Mouse (Mus musculus) retina, embryonic 14.5 days (tissue): Measurements from ENCODE around the gene Trem3.

Source experiments
- DNase-seq: peaks from one replicate; pipeline ENCODE4 v3.0.0-alpha.2; 2015; ENCODE audit warnings: low spot score

Trem3 gene

DNA sequence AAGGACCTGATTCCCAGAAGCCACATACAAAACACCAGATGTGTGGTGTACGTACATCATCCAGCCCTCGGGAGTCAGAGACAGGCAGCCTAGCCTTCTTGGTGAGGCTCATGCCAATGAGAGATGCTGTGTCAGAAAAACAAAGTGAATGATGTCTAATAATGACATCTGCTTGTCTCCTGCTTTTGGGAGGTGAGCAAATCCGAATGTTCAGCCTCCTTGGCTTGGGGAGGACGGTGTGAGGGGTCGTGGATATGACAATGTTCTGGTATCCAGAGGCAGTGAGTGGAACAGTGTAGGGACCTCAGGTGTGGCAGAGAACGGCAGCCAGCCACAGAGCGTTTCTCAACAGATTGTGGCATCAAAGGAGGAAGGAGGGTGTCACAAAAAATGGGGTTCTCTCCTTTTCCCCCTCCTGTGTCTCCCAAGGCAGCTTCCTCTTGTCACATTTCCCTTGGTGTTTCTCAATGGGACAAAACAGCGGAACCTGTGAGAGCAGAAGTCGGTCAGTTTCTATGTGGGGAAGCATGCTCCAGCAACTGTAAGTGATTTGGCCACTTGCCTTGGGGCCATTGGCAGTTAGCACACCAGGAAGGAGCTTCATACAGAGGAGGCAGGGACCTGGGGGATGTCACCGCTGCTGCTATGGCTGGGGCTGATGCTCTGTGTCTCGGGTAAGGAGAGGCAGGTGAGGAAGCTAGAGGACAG, at the start of gene Trem3:
Trem3 (plus strand) TSS at position 557 of the 708 bp plus-strand sequence.
- DNase-seq: no peak

DNA sequence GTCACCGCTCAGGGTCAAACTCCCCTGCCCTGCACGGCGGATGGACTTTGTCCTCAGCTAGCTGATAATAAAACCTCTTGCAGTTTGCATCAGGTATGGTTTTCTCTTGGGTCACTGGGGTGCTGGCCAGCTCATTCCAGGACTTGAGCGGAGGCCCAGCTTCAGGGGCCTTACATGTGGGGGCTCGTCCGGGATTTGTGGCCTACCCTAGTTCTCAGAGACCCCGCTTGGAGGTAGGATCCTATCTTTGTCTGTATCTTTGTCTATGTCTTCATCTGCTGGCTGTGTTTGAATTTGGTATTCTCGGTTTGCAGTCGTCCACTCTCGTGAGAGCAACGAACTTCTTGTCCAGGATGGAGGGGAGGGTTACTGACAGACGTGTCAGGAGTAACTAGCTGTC, 44.5 kb upstream of the Trem3 start:
- no peak for DNase-seq

DNA sequence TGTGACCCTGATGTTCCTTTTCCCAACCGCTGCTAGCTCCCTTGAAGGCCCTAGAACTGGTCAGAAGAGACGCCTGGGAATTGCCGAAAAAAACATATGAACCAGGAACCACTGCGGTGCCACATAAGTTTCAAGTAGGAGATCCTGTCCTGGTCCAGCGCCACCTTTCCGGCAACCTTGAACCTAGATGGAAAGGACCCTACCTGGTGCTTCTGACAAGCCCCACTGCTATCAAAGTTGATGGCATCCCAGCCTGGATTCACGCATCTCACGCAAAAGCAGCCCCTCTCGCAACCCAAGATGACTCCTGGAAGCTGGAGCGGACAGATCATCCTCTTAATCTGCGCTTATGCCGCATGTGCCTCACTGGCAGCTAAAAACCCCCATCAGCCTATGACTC, 35.0 kb upstream of the Trem3 start:
- DNase-seq: no peak

DNA sequence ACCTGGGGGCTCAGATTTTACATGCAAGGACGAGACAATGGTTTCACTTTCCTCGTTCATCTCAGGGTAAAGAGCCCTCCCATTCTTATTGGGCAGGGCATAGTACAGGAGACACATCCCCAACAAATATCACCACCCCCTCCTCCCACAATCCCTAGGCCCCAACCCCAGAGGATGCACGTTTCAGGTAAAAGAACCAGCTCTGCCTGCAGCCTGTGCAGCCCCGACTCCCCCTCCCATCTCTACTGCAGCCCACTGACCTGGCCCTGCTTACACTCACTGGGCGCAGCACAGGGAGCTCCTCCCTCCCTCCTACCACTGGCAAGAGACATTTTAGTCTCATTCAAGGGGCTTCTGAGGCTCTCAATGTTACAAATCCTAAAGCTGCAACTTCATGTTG, 34.1 kb upstream of the Trem3 start:
- no peak for DNase-seq

DNA sequence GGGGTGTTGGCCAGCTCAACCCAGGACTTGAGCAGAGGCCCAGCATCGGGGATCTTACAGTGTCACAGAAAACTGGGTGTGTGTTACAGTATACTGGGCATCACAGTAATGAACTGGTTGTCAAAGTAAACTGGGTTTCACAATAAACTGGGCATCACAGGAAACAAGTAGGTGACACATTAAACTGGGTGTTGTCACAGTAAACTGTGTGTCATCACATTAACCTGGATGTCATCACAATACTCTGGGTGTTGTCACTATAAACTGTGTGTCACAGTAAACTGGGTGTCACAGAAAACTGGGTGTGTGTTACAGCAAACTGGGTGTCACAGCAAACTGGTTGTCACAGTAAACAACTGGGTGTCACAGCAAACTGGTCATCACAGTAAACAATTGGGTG, 32.1 kb upstream of the Trem3 start:
- no peak for DNase-seq

DNA sequence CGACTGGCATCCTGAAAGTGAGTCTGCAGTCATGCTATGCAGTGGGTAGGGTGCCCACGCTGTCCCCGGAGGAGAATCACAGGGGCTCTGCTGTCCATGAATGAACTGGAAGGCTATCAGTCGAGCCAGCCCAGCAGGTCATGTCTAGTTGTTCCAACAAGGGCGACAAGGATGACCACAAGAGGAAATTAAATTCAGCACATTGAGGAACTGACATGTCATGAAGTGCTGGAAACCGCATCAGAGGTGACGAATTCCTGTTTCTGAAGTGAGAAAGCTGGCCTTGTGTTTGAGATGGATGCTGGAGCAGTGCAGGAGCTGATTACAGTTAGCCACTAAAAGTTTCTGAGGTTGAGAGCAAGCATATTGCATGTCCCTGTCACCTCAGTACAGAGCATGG, 16.9 kb upstream of the Trem3 start:
- DNase-seq: no peak

DNA sequence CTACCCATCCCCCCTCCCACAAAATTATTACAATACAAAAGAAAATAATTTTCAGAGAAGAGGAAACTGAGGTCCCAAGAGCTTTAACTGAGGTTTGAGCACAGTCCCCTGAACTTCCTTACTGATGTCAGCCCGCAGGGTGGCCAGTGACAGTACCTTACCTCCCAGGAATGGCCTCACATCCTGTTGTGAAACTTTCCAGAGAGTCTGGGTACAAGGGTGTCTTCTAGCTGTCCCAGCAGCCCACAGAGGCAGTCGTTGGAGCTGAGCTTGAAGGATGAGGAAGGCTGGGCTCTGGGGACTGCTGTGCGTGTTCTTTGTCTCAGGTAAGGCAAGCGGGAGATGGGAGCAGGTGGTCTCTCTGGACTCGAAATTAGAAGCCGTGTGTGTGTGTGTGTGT, 15.1 kb upstream of the Trem3 start, which contains the start of gene Trem1:
Trem1 (plus strand) TSS at position 251 of the 400 bp plus-strand sequence.
- DNase-seq: no peak

DNA sequence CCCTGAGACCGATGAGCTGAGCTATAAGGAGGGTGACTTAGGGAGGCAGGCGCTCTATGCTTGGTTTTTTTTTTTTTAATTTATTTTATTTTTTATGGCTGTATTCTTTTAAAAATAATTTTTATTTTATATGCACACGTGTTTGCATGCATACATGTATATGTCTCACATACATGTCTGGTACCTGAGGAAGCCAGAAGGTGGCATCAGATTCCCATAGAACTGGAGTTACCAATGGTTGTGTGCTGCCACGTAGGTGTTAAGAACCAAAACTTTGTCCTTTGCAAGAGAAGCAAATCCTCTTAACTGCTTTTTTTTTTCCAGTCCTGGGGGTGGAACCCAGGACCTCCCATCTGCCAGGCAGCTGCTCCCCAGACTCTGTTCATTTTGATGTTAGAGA, 13.8 kb upstream of the Trem3 start:
- DNase-seq: no peak

DNA sequence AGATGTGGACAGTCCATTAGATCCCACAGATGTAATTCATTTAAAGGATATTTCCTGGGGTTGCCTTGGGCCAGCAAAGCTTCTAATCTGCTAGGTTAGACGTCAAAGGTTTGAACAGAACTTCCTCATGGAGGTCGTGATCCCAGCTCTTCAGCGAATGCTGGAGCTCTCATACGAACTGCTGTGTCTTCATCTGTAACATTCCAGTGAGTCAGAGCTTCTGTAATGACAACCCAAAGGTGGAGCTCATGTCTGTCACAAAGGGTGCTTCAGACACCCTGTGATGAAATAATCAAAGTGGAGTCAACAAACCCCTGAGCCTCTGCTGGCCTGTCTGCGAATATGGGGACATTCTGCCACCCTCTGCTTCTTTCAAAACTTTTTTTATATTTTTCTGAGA, 13.0 kb upstream of the Trem3 start:
- no peak for DNase-seq

DNA sequence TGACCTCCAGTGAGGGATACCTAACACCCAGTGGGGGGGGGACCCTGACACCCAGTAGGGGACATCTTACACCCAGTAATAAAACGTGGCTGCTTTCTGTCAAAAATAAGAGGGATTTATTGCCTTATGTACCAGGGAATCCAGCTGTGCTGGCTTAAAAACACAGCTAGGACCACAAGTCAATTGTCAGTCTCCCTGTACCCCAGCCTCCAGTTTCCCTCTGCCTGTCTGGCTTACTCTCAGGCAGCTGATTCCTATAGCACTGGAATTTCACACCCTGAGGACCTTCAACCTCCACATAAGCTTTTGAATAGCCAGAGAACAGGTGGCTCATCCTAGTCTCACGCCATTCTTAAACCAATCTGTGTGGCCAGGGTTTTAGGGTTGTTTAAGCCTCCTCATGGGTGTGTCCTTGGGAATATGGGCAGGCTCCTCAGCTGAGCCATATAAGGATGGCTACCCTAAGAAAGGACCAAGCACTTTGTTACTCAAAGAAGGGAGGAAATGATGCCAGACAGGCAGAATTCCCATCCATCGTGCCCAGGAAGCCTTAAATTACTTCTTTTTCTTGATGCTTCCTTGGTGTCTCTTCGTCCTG, 11.7 kb upstream of the Trem3 start:
- DNase-seq: no peak

DNA sequence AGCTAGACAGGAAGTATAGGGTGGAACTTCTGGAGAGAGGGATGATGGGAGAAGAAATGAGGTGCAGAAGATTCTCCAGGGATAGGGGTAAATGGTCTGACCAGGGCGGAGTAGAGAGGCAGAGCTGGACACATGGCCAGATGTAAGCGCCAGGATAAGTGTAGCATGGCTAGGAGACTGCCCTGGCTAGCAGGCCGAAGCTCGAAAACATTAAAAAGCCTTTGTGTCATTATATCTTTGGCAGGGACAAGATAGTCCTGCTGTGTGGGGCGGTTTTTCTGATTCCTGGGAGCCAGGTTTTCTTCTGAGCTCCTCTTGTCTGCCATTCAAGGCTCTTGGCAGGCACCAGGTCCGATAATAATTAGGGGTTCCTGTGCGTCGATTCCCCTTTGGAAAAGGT, 10.0 kb upstream of the Trem3 start:
- DNase-seq: no peak

DNA sequence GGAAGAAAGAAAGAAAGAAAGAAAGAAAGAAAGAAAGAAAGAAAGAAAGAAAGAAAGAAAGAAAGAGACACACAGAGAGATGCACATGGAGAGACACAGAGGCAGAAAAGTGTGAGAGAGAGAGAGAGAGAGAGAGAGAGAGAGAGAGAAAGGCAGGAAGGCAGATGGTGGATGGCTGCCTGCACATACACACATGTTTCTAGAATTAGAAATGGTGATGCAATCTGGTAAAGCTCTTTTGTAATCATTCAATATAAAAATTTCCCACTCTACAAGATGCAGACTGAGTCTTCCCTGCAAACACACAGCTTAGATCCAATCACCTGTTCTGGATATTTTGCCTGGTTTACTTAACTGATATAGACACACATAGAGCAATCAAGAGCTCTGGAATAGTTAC, 1.5 kb downstream of the Trem3 start:
- no peak for DNase-seq

DNA sequence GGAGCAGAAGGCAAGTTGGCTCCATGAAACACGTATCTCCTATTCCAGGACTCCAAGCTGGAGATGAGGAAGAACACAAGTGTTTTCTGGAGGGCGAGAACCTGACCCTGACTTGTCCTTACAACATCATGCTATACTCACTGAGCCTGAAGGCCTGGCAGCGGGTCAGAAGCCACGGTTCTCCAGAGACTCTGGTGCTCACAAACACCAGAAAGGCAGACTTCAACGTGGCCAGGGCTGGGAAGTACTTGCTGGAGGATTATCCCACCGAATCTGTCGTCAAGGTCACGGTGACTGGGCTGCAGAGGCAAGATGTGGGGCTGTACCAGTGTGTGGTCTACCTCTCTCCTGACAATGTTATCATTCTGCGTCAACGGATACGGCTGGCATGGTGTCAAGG, 1.9 kb downstream of the Trem3 start:
- DNase-seq: no peak

DNA sequence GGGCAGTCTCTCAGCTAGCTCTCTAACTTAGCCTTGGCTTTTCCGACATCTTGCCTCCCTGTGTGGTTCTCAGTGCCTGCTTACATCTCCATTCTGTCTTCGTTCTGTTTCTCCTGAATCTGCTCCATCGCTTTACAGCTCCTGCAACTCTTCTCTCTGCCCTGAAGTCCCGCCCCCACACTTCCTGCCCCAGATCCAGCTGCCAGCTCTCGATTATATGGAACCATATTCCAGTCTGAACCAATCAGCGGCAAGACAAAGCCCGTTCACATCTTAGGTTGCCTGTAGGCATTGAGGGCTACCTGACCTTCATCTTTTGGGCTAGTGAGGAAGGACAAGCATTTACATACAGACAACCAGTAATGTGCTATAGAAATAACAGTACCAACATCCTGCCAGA, 3.1 kb downstream of the Trem3 start:
- no peak for DNase-seq

DNA sequence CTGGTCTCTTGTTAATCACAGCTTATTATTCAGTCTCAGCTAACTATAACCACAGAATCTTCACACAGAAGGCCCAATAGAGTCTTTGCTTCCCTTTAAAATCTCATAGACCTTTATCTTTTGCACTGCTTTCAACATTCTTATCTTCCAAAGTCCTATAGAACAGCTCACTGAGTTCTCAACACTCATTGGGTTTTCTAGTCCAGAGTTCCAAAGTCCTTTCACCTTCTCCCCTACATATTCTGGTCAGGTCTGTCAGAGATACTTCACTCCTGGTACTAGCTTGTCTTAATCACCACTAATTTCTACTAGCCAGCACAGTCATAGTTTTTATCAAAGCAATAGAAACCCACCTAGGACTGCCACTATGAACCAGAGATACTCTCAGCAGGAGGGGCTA, 9.0 kb downstream of the Trem3 start:
- no peak for DNase-seq

DNA sequence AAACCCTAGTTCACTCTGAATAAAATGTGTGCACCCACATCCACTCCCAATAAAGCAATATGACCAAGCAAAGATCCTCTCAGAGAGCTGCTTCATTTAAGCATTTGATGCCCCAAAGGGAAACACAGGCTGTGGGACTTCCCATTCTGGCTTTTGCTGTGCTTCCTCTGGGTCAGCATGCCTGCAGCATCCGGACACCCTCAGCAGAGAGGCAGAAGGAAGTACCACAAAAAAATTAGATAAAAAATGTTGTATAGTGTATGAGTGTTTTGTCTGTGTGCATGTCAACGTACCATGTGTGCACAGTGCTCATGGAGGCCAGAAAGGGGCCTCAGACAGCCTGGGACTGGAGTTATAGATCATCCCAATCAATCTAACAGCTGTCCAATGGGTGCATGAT, 14.3 kb downstream of the Trem3 start:
- DNase-seq: no peak

DNA sequence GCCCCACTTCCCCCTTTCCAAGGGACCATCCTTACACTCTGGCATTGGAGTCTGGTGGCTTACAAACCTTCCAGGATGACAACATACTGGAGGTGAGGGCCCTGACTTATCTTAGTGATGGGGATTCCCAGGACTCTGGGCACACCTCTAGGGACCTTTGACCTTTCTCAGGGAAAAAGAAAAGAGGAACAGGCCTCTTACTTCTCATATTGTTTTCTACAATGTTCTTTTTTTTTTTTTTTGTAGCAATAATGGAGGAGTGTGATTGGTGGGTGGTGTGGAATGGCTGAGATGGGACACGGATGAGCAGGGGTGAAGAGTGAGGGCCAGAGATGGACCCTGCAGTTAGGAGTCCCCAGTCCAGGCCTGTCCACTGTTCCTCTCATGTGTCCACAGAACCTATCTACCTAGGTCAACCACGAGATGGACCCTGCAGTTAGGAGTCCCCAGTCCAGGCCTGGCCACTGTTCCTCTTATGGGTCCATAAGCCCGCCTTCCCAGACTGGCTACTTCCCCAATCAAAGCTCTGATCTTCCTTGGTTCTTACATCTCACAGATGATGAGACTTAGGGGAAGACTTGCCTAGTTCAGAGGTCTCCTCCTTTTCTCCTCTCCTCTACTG, 16.3 kb downstream of the Trem3 start, which contains the start of gene Treml4:
Treml4 (plus strand) TSS at position 555 of the 622 bp plus-strand sequence.
- DNase-seq: no peak

DNA sequence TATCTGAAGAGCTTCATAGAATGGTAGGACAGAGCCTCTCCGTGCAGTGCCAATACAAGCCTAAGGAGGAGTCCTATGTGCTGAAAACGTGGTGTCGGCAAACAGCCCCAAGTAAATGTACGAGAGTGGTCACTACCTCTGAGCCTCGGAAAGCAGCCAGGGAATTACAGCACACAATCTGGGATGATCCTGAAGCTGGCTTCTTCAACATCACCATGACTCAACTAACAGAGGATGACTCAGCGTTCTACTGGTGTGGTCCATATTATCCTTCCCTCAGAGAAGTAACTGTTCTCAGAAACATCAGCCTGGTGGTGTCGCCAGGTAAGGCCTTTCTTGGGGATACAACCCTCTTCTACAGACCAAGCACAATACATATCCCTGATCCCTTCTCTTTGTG, 17.1 kb downstream of the Trem3 start:
- DNase-seq: no peak

DNA sequence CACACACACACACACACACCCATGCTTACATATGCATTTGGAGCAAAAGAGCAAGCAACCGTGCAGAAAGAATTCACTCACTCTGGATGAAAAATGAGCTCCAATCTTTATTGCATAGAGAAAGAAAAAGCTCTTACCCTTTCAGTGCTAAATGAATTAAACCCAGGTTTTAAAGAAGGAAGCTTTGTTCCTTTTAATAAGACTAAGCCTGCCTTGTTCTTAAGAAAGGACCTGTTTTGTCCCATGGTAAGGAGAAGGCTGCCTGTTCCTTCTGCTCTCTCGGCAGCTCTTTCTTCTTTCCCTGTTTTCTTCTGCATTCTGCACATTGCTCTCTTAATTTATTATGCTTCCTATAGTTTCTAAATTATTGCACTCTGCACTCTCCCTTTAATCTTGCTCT, 18.6 kb downstream of the Trem3 start:
- DNase-seq: no peak

DNA sequence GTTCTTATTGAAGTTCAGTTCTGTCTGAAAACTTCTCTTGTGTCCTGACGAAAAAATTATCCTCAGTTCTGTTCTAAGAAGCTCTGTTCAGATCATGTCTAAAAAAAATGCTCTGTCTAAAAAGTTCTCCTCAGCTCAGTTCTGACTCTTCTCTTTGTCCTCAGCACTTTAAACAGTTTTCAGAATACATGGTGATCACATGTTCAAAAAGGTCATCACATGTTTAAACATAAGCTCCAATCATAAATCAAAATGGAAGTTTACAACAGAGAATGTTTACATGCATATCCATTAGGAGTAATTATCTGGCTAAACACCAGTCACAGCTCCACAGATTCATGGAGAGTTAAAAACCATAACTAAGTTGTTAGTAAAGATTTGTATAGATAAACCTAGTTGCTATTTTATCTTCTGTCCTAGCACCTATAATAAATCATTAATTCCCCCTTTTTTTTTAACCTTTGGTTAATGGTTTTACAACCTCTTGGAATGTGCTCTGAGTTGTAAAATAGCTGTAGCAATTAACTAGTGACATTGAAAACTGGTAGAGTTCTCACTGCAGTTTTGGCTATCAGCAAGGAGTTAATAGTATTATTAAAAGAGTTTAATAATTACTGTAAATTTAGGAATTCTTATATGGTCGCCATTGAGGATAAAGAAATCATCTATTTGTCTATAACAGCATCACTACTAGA, 19.2 kb downstream of the Trem3 start:
- DNase-seq: no peak

DNA sequence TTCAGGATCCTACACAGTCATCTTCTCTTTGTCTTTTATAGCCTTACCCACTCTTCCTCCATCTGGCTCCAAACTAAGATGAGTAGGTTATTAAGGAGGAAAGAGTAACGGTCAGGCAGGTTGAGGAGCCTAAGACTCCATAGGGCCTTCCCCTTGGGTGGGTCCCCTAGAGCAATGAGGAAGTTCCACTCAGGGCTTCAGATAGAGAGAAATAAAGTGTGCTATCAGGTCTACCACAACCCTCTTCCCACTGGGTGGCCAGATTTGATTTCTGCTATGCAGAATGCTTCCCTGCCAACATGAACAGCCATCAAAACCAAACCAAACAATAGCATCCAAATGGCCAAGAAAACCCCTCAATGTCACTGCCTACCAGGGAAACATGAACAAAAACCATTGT, 20.0 kb downstream of the Trem3 start:
- no peak for DNase-seq

DNA sequence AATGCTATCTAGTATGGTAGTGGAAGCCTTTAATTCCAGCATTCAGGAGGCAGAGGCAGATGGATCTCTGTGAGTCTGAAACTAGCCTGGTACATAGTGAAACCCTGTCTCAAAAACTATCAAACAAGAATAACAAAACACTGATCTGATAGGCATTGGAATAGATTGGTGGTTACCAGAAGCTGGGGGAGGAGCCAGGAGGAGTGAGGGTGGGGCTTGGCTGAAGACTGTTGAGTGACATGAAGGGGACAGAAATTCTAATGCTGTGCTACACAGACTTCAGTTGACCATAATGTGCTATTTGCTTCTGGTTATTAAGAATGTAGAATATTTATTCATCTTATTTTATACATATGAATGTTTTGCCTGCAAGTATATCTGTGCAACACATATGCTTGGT, 20.7 kb downstream of the Trem3 start:
- no peak for DNase-seq

DNA sequence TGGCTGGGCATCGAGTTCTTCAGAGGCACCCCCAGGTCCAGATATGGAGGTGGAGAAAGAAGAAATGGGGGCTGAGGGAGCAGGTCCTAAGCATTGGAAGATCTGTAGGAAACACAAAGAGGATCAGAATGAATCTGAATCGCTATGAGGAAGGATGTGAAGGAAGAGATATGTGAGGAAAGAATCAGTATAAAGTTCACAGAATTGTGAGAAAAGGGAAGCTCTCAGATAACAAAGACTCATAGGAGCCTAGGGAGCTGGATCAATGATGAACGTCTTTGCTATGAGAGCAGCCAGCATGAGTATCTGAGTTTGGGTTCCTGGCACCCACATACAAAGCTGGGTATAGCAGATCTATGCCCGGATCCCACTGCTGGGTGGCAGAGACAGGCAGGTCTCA, 22.3 kb downstream of the Trem3 start:
- DNase-seq: no peak
